Mouse (Mus musculus) left cerebral cortex, adult 9 months (tissue): ENCODE measurements around the gene Nxn.

ENCODE experiments used
- DNase-seq, 2 experiments: peaks; one replicate each; pipeline ENCODE4 v3.0.0; 2022; ENCODE audit warnings: low spot score in 2 of 2

The Nxn gene

GRCm38 (mm10) chr11:76363178-76363577 lies 35.8 kb downstream of the Nxn start:
- DNase-seq = no peak

DNA sequence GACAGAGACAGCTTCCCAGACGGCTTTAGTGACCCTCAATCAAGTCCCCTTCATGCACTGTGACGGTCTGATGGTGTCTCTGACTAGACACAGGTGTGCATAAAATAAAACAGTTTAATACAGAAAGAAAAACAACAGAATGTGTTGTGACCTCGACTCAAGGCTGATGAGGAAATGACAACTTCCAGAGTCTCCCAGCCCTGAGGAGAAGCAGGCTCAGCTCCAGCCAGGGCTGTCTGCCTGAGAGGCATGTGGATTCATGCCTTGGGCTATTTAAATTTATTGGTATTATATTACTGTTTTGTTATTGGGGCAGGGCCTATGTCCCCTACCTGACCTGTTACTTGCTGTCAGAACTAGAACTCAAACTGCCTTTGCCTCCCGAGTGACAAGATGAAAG lies 37.5 kb downstream of the Nxn start:
- DNase-seq = no peak

DNA sequence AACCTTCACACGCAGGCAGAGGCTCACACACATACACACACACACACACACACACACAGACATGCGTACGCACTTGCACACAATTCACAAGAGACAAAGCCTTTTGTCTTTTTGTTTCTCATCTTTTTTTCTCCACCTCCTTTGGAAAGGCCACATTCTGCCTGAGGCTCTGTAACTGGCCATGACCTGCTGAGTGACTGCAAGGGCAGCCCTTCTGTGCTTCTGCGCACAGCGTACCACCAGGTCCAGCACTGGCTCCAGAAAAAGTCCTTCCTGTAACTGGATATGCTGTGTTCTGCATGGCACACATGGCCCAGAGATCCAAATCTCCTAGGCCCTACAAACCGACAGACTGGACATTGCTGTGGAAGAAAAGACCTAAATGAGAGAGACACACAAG lies 38.7 kb downstream of the Nxn start:
- no peak for DNase-seq

DNA sequence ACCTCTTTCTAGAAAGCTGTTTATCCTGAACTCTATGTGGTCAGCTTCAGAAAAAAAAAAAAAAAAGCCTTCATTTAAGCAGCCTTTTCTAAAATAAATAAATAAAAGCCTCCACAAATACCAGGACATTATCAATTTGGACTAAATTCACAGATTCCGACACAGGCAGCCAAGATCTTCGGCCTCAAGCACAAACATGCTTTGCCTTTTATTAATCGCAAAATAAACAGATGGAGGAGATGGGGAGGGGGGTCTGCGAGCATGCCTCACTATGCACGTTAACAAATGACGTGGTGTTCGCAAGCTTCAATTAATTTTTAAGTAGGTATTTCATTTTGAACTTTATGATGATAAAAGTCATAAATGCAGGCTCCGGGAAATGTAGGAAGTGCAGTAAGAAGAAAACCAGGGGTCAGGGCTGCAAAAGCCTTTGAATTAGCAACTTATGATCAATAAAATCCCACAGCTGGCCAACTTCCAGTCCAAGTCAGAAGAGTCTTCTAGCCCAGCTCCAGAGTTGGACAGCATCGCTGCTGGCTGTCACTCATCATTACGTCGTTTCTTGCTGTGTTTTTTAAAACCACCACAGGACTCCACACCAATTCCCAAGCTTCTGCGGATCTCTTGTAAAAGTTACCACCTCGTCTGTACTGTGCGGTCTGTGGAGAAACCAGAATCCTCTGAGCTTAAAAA lies 40.2 kb downstream of the Nxn start:
- no peak for DNase-seq

DNA sequence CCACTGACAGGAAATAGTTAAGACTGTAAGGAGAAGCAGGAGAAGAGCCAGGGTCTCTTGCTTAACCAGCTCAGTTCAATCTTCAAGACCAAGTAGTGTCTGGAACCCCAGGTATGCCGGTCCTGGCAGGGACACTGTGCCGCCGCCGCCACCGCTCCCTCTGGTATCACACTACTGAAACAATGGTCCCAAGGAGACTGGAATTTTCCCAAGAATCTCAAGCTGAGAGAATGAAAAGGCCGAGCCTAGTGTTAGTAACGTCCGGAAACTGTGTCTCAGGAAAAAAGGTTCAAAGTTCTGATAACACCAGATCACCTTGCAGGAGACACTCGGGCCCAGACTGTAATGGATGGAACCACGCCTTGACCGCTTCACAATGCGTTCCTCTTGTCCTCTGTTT lies 41.5 kb downstream of the Nxn start:
- DNase-seq = no peak

DNA sequence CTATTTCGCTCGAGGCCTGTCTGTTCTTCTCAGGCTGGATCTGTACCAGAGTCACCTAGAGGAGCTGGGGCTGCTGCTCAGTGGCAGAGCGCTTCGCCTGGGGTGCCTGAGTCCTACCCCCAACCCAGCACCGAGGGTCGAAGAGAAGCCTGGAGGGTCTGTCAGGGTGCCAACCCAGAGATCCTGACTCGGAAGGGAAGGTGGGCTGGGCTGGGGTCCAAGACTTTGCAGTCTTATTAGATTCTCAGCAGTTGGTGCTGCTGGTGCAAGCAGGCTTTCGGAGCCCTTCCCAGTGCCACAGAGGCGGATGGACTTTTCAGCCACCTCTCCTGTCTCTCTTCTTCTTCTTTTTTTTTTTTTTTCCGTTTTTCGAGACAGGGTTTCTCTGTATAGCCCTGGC lies 42.8 kb downstream of the Nxn start:
- DNase-seq = no peak

- DNase-seq = no peak
Observed at GRCm38 (mm10) chr11:76355425-76355824, 43.5 kb downstream of the Nxn start.

GRCm38 (mm10) chr11:76352861-76353558 lies 45.9 kb downstream of the Nxn start:
- no peak for DNase-seq

GRCm38 (mm10) chr11:76351624-76352011 lies 47.3 kb downstream of the Nxn start:
- no peak for DNase-seq

- no peak for DNase-seq
Observed at GRCm38 (mm10) chr11:76350931-76351623, 47.9 kb downstream of the Nxn start.

GRCm38 (mm10) chr11:76349833-76350232 lies 49.1 kb downstream of the Nxn start:
- DNase-seq = no peak

GRCm38 (mm10) chr11:76347589-76347988 lies 51.4 kb downstream of the Nxn start:
- DNase-seq = no peak

DNA sequence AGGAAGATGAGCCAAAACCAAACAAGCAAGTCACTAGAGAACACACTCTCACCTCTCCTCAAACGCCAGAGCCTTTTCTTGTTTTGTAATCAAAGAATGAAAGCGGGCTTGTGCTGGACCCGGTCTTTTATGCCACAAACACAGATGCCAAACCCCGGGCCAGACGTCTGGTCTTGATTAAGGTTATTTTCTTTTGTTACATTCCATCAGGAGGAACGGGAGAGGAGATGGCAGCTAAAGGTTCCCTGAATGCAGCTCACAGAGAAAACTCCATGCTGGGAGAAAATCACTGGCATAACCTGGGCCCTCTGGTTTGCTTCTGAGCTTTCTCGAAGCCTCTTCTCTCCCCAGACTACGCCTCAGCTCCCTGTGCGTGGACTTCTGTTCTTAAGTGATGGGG lies 55.9 kb downstream of the Nxn start:
- no peak for DNase-seq

- no peak for DNase-seq
Observed at GRCm38 (mm10) chr11:76341884-76342645, 56.9 kb downstream of the Nxn start.

DNA sequence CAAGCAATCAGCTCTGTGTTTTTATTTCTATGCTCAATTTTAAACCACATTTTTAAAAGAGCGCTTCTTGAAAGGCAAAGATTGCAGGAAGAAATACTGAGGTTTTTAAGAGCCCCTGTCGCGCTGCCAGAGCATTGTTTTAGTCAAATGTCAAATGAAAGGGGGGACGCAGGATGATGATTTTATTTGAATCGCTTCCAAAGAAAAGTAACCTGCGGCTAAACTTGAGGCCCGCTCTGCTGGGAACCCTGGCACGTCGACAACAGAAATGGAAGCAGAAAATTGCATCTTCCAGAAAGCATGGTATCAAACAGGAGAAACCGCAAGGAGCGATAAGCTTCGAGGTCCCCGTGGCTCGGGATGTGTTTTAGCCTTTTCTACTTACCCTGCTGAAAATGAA lies 57.8 kb downstream of the Nxn start:
- no peak for DNase-seq

GRCm38 (mm10) chr11:76339830-76340229 lies 59.1 kb downstream of the Nxn start:
- no peak for DNase-seq

GRCm38 (mm10) chr11:76339141-76339540 lies 59.8 kb downstream of the Nxn start:
- DNase-seq = no peak

GRCm38 (mm10) chr11:76338656-76339055 lies 60.3 kb downstream of the Nxn start:
- no peak for DNase-seq

DNA sequence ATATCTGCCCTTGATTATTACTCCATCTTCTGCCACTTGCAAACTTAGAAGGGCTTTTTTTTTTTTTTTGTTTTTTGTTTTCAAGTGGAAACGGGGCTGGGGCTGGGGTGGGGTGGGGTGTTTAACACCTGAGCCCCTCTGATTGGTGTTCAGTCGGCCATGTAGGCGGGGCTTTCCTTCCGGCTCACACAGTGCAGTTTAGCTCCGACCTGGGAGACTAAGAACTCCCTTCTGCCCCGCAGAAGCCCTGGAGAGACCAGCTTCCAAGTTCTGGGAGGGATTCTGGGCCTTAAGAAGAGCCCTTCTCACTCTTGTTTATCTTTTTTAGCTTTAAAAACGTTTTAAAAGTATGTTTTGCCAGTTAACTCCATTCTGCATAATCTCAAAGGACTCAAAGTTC lies 61.2 kb downstream of the Nxn start:
- no peak for DNase-seq

DNA sequence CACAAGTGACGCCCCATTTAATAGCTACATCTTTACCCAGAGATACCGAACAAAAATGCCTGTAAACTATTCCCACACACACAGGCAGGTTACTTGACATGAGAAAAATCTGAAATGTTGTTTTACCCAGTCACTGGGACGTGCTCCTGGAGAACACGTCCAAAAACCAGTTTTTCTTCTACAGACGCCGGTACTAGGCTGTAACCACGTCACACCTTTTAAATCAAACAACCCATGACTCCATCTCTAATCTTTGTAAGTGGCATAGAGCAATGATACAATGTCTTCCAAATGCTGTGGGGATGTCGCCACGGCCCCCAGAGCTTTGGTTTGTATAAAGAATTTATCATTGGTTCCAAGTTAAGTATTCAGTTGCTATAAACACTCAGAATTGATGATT lies 61.7 kb downstream of the Nxn start:
- no peak for DNase-seq

DNA sequence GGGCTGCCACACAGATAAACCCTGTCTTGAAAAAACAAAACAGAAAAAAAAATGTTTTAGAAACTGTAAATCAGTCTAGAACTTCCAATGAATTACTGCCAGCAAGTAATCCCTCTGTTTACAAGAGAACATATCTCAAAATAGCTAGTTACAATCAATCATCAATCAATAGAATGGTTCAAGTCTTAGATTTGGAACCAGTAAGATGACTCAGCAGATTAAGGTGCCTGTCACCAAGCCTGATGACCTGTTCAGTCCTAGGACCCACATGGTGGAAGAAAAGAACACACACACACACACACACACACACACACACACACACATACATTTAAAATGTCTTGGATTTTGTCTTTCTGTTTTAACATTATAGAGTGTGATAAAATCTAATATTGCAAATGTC lies 62.7 kb downstream of the Nxn start:
- no peak for DNase-seq

- DNase-seq = no peak
Observed at GRCm38 (mm10) chr11:76334966-76335365, 64.0 kb downstream of the Nxn start.
